ENCODE assay signal across 8 mouse cellular contexts in the genomic region with DNA sequence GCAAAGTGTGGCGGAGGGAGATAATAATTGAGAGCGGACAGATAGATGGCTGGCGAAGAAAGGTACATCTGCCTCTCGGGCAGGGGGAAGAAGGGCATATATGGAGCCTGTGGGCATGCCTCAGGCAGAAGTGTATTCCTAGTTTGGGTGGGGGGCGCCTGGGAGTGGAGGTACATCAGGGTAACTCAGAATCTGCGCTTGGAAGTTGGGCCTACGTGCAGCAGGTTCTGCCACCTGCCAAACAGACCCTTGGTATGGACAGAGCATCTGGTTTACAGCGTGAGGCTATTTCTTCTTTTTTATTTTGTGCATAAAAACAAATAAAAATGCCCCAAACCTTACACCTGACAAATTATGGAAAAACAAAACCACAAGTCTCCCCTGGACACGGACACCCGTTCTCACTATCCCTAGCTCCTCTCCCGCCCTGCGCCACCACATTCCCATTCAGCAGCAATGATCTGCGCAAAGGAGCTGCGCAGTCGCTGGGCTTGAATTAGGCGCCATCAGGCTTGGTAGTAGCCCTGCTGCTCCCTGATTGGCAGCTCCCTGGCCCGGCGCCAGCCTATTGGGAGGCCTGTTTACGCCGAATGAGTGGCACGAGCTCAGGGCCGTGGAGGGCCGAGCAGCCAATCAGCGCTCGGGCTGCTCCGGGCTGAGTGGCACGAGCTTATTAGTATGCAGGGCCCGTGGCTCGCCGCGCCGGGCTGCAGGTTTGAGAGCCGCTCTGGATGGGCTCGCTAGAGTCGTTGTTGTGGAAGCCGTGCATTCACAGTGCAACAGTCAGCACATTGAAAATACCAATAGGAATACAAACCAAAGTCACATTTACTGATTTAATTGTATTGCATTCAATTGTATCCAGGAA. TPM values are rescaled to one million over a fixed set of nuclear protein-coding genes. Genes with fewer than 3 reads are reported as not detected.
DNase-seq lines count a peak whose midpoint lies in the region; ATAC-seq lines count a peak whose summit lies in the region.

Bahcc1 (plus strand) TSS at position 718 of the 868 bp plus-strand sequence.

- peak within 1 kb of the TSS; percentile 90 for H3K4me2 ChIP-seq in hindbrain, embryonic 16.5 days (ENCODE audit: low read length)

- H3K4me1 ChIP-seq in hindbrain, embryonic 16.5 days (ENCODE audit: control insufficient read depth, insufficient read depth, low read depth, low read length), result peaks cover 34% of the 10 kb centered on the region

- H3K27ac ChIP-seq in hindbrain, embryonic 16.5 days (ENCODE audit: low read depth, low read length), result peak within 1 kb of the TSS; percentile 95
- peak within 1 kb of the TSS; percentile 78 for H3K27ac ChIP-seq in macrophage

- under 1% methylated on average over 36 of the region's 36 CpGs for WGBS in hindbrain, embryonic 16.5 days
- WGBS in macrophage (ENCODE audit: missing documents), result 3% methylated on average over 36 of the region's 36 CpGs

- no peaks in the 10 kb centered on the region for H3K27me3 ChIP-seq in hindbrain, embryonic 16.5 days (replicated peaks; ENCODE audit: control insufficient read depth, insufficient read depth, low read length)

- peaks cover 7% of the 10 kb centered on the region for H3K79me2 ChIP-seq in macrophage (ENCODE audit: inconsistent target)

- DNase-seq in WW6 (ENCODE audit: low read depth, low spot score), result peak; percentile 99
- DNase-seq in cerebellum, postnatal 4 days (ENCODE audit: low spot score in 2 of 2), result peak; percentile 100
- DNase-seq in gastrocnemius, adult 18-20 months (ENCODE audit: low spot score), result peak; percentile 100
- DNase-seq in left cerebral cortex, adult 18-20 months (ENCODE audit: low spot score in 2 of 2), result peak; percentile 100
- peak; percentile 100 for DNase-seq in right cerebral cortex, adult 18-20 months
- peak; percentile 100 for DNase-seq in urinary bladder, postnatal 10 days (ENCODE audit: low spot score)

- peak within 1 kb of the TSS; percentile 95 for H3K9ac ChIP-seq in hindbrain, embryonic 16.5 days (ENCODE audit: low read depth, low read length)

- no peaks in the 10 kb centered on the region for H3K36me3 ChIP-seq in hindbrain, embryonic 16.5 days (ENCODE audit: control insufficient read depth, insufficient read depth, low read length)
- no peaks in the 10 kb centered on the region for H3K36me3 ChIP-seq in macrophage (ENCODE audit: inconsistent target)

- H3K9me3 ChIP-seq in hindbrain, embryonic 16.5 days (ENCODE audit: control insufficient read depth, low read length), result no peaks in the 10 kb centered on the region

- peak; percentile 95 for ATAC-seq in hindbrain, embryonic 16.5 days

- peak within 1 kb of the TSS; percentile 90 for H3K4me3 ChIP-seq in hindbrain, embryonic 16.5 days (ENCODE audit: low read length)
- peak within 1 kb of the TSS; percentile 49 for H3K4me3 ChIP-seq in macrophage (ENCODE audit: inconsistent target)

RNA-seq across cellular contexts. Expression of gene Bahcc1, which starts in this region (rescaled TPM):
- total RNA-seq in gastrocnemius, adult 18-20 months (2021), result 1 to 10 TPM; 3.4 to 4.6 TPM
- 7.8 and 9.7 TPM in 2 replicates for polyA plus RNA-seq in hindbrain, embryonic 16.5 days (2015; fragmentation: Nextera tagmentation; extraction: Ambion mirVana)
- total RNA-seq in left cerebral cortex, adult 18-20 months (2021), result 10 to 100 TPM; 18.8 to 19.0 TPM
- total RNA-seq in macrophage (2018; cell fraction: chromatin; rRNA removed), result 10 to 100 TPM in 7 of 26 experiments, 1 to 10 TPM in 19; 1.6 to 13.2 (median 8.4) TPM
- 1 to 10 TPM; 1.4 to 5.9 (median 4.0) TPM for total RNA-seq in macrophage (2018; cell fraction: cytosol; rRNA removed)
- total RNA-seq in macrophage (2018; cell fraction: nucleus; rRNA removed), result 10 to 100 TPM in 5 of 26 experiments, 1 to 10 TPM in 21; 2.6 to 14.8 (median 8.3) TPM
- 2.2 to 3.5 TPM (median 3.0 TPM) in 3 replicates for polyA plus RNA-seq in macrophage (2018)

Comparison
In these comparisons a context has a peak if more than half of its experiments do, and no peak if none do; other contexts are left out.
1. Peak in every context shown above with its lines: DNase-seq, ATAC-seq, H3K4me3 ChIP-seq and H3K27ac ChIP-seq.